Comparison of ENCODE assay signal across 8 mouse cellular contexts in the genomic region with DNA sequence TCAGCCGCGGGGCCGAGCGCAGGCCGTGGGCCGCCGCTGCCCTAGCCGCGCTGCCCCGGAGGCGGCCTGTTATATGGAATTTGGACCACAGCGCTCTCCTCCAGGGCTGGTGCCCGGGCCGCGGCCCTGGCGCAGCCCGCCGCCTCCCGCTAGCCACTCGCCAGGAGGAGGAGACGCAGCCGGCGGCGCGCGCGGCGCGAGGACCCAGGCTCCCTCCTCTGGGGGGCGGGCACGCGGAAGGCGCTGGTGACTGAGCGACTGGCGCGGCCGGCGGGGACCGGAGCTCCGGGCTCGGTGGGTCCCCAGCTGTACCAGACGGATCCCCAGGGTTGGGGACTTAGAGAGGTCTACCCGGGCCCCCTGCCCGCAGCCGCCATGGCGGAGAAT. TPM values are rescaled to one million over a fixed set of nuclear protein-coding genes. Genes with fewer than 3 reads are reported as not detected.
A peak's percentile ranks its signal among the peaks of the same experiment; 100 is the strongest.
DNase-seq lines count a peak whose midpoint lies in the region; ATAC-seq and TF ChIP-seq lines count a peak whose summit lies in the region.

No protein-coding gene starts in this region.

- H3K4me1 ChIP-seq in erythroblast, embryonic 14.5 days (ENCODE audit: control insufficient read depth): peaks cover 70% of the 10 kb centered on the region
- H3K4me1 ChIP-seq in limb, embryonic 12.5 days (replicated peaks): peaks cover 48% of the 10 kb centered on the region
- peaks cover 27% of the 10 kb centered on the region for H3K4me1 ChIP-seq in stomach, embryonic 16.5 days (ENCODE audit: control insufficient read depth, insufficient read depth, low read length)

- peak overlapping the region; percentile 99 for H3K4me2 ChIP-seq in limb, embryonic 12.5 days
- peak overlapping the region; percentile 37 for H3K4me2 ChIP-seq in myocyte (ENCODE audit: low read depth)
- H3K4me2 ChIP-seq in stomach, embryonic 16.5 days (ENCODE audit: low read depth, low read length): peak overlapping the region; percentile 93

- peaks cover 20% of the 10 kb centered on the region for H3K36me3 ChIP-seq in erythroblast, embryonic 14.5 days (ENCODE audit: control insufficient read depth)
- H3K36me3 ChIP-seq in limb, embryonic 12.5 days: peaks cover 19% of the 10 kb centered on the region
- H3K36me3 ChIP-seq in myocyte (ENCODE audit: control insufficient read depth, insufficient read depth): peaks cover 16% of the 10 kb centered on the region
- no peaks in the 10 kb centered on the region for H3K36me3 ChIP-seq in stomach, embryonic 16.5 days (ENCODE audit: control insufficient read depth, insufficient read depth, low read length)

- under 1% methylated on average over 39 of the region's 46 CpGs for WGBS in limb, embryonic 12.5 days
- WGBS in stomach, embryonic 16.5 days: under 1% methylated on average over 39 of the region's 46 CpGs

- peak overlapping the region; percentile 85 for H3ac ChIP-seq in myocyte (ENCODE audit: control insufficient read depth, insufficient read length)

- peak overlapping the region; percentile 98 for H3K27ac ChIP-seq in limb, embryonic 12.5 days
- H3K27ac ChIP-seq in stomach, embryonic 16.5 days (ENCODE audit: low read length): peak overlapping the region; percentile 100

- peak overlapping the region; percentile 83 for H3K9ac ChIP-seq in limb, embryonic 12.5 days (replicated peaks)
- peak overlapping the region; percentile 99 for H3K9ac ChIP-seq in stomach, embryonic 16.5 days (ENCODE audit: low read length)

- peaks cover 41% of the 10 kb centered on the region for H3K79me2 ChIP-seq in myocyte (ENCODE audit: control insufficient read depth, insufficient read depth)

- peak; percentile 83 for DNase-seq in cerebellum, adult 11-12 months
- DNase-seq in gastrocnemius, adult 18-20 months (ENCODE audit: low spot score): peak; percentile 80
- DNase-seq in induced T-regulatory cell, adult 2 months (ENCODE audit: low read depth): peak; percentile 82

- peak overlapping the region; percentile 81 for H3K4me3 ChIP-seq in erythroblast, embryonic 14.5 days (replicated peaks)
- peak overlapping the region; percentile 88 for H3K4me3 ChIP-seq in limb, embryonic 12.5 days (replicated peaks)
- peak overlapping the region; percentile 99 for H3K4me3 ChIP-seq in myocyte
- H3K4me3 ChIP-seq in stomach, embryonic 16.5 days (replicated peaks; ENCODE audit: low read length): peak overlapping the region; percentile 94

- no peaks in the 10 kb centered on the region for H3K9me3 ChIP-seq in erythroblast, embryonic 14.5 days (ENCODE audit: control insufficient read depth, low read length)
- no peaks in the 10 kb centered on the region for H3K9me3 ChIP-seq in limb, embryonic 12.5 days
- no peaks in the 10 kb centered on the region for H3K9me3 ChIP-seq in stomach, embryonic 16.5 days (replicated peaks; ENCODE audit: control insufficient read depth, low read length)

- TF ChIP-seq POLR2A in myocyte (IDR thresholded peaks at IDR 0.05; ENCODE audit: insufficient read length, low read depth): peak; percentile 26

- no peaks in the 10 kb centered on the region for H3K27me3 ChIP-seq in erythroblast, embryonic 14.5 days (ENCODE audit: control insufficient read depth)
- H3K27me3 ChIP-seq in limb, embryonic 12.5 days: no peaks in the 10 kb centered on the region
- no peaks in the 10 kb centered on the region for H3K27me3 ChIP-seq in myocyte (ENCODE audit: control insufficient read depth, insufficient read depth, insufficient read length)
- no peaks in the 10 kb centered on the region for H3K27me3 ChIP-seq in stomach, embryonic 16.5 days (ENCODE audit: control insufficient read depth, insufficient read depth, low read length)

- ATAC-seq in erythroblast, adult 5-6 weeks (replicated peaks; ENCODE audit: low FRiP score, poor library complexity, severe bottlenecking): no peak
- ATAC-seq in limb, embryonic 12.5 days (ENCODE audit: insufficient number of reproducible peaks, insufficient read depth, low FRiP score, low TSS enrichment, low read depth): no peak
- ATAC-seq in stomach, embryonic 16.5 days (ENCODE audit: insufficient read depth, low FRiP score): no peak

TF ChIP-seq in myocyte, 11 proteins besides CTCF, POLR2A, EP300 and RAD21:
- TF ChIP-seq MYOG (IDR thresholded peaks at IDR 0.05; ENCODE audit: control insufficient read depth in 1 of 3, insufficient read depth in 1 of 3, insufficient read length in 2 of 3, low read depth in 2 of 3) (peak in 1 of 3 experiments; percentile 20), TCF12 (IDR thresholded peaks at IDR 0.05; ENCODE audit: insufficient read depth, poor library complexity, severe bottlenecking) (no peak), MYOD1 (IDR thresholded peaks at IDR 0.05; ENCODE audit: control insufficient read depth in 1 of 3, insufficient read length in 2 of 3, low read depth in 2 of 3) (no peak)

RNA-seq across cellular contexts. Expression of gene Trim8, which starts 0.6 kb away (rescaled TPM):
- polyA plus RNA-seq in erythroblast, embryonic 14.5 days (2012): 4.2 and 5.2 TPM in 2 replicates
- 5.4 and 6.1 TPM in 2 replicates for total RNA-seq in erythroblast, adult 5-6 weeks (2015; ENCODE audit: low replicate concordance)
- 2.0 and 6.4 TPM in 2 replicates for total RNA-seq in erythroblast, adult 5-6 weeks (2017; ENCODE audit: low replicate concordance)
- total RNA-seq in gastrocnemius, adult 18-20 months (2021): 10 to 100 TPM; 17.6 to 22.5 TPM
- 17.3 and 21.5 TPM in 2 replicates for polyA plus RNA-seq in limb, embryonic 12.5 days (2016; fragmentation: Nextera tagmentation; extraction: Ambion mirVana)
- 42.3 TPM for polyA plus RNA-seq in myocyte (2012; fragmentation: generic; extraction: Trizol)
- 11.8 and 16.2 TPM in 2 replicates for polyA plus RNA-seq in stomach, embryonic 16.5 days (2015; fragmentation: Nextera tagmentation; extraction: Ambion mirVana)

Comparison
In these comparisons a context has a peak if more than half of its experiments do, and no peak if none do; other contexts are left out.
1. H3K4me2 ChIP-seq: peak in every context shown above with its lines; median percentile 99 in limb, embryonic 12.5 days; 93 in stomach, embryonic 16.5 days; 37 in myocyte.